Mouse (Mus musculus) intestine, embryonic 14.5 days (tissue): ENCODE results near the gene Hoxd8. TPM values are rescaled to one million over a fixed set of nuclear protein-coding genes. Genes with fewer than 3 reads are reported as not detected.

Source experiments
- microRNA counts: library from miRNA; unstranded; fragments of <30 nt; microRNA quantifications from one replicate; lab custom pipeline; 2016
- microRNA-seq: library from miRNA; unstranded; fragments of <30 nt; microRNA quantifications from one replicate; pipeline ENCODE4, GENCODE M21; 2016
- polyA plus RNA-seq: library from polyadenylated mRNA; unstranded; fragments of >200 nt; fragmentation: Nextera tagmentation; extraction: Ambion mirVana; gene quantifications from 2 replicates; pipeline ENCODE4 v1.2.1, GENCODE M21; 2014

Gene Hoxd8
- polyA plus RNA-seq, 1 experiment from 2014 or later = 6.1 TPM

MicroRNA genes within 50 kb of the gene (microRNA counts, 519-probe panel; counts per million panel counts)
- 4,849 counts per million, percentile 82 among the panel's probes with 10 or more counts for microRNA mmu-miR-10b (lab: Ali Mortazavi, UCI)

Small RNA genes lying within 50 kb of the gene (microRNA-seq; reads per million reads assigned to microRNA genes)
- not detected for gene Gm44463
- 50,239 reads per million, percentile 100 among the genes with 10 or more reads in this experiment for gene Mir10b

Other genes with a start within 250 kb of the Hoxd8 start
- 22.5 and 23.7 TPM in 2 replicates for gene Lnpk, start 125.2 kb upstream of the Hoxd8 start, polyA plus RNA-seq
- not detected in 2 replicates for gene Evx2, start 45.1 kb upstream of the Hoxd8 start, polyA plus RNA-seq
- not detected in 2 replicates for gene Hoxd13, start 36.3 kb upstream of the Hoxd8 start, polyA plus RNA-seq
- 0.24 and 0.34 TPM in 2 replicates for gene Hoxd12, start 29.6 kb upstream of the Hoxd8 start, polyA plus RNA-seq
- gene Hoxd11, start 25.1 kb upstream of the Hoxd8 start, polyA plus RNA-seq = 3.6 and 4.2 TPM in 2 replicates
- gene Hoxd10, start 12.7 kb upstream of the Hoxd8 start, polyA plus RNA-seq = 7.8 and 13.7 TPM in 2 replicates
- gene Hoxd9, start 6.9 kb upstream of the Hoxd8 start, polyA plus RNA-seq = 3.9 and 6.8 TPM in 2 replicates
- gene Hoxd3, start 7.3 kb downstream of the Hoxd8 start, polyA plus RNA-seq = 27.6 and 27.8 TPM in 2 replicates
- gene Hoxd4, start 7.3 kb downstream of the Hoxd8 start, polyA plus RNA-seq = 1.6 and 2.9 TPM in 2 replicates
- 0.38 and 0.66 TPM in 2 replicates for gene Gm28230, start 22.1 kb downstream of the Hoxd8 start, polyA plus RNA-seq
- 0.62 TPM in 1 of 2 replicates, not detected in the other for gene Hoxd1, start 58.4 kb downstream of the Hoxd8 start, polyA plus RNA-seq
- 124 and 126 TPM in 2 replicates for gene Mtx2, start 121.2 kb downstream of the Hoxd8 start, polyA plus RNA-seq